Mouse (Mus musculus) layer of hippocampus, adult 11-12 months (tissue): ENCODE results near the gene Rpusd4.

Experiments
- DNase-seq: peaks from one replicate; pipeline ENCODE4 v3.0.0; 2022; ENCODE audit warnings: low spot score

Gene Rpusd4

DNA sequence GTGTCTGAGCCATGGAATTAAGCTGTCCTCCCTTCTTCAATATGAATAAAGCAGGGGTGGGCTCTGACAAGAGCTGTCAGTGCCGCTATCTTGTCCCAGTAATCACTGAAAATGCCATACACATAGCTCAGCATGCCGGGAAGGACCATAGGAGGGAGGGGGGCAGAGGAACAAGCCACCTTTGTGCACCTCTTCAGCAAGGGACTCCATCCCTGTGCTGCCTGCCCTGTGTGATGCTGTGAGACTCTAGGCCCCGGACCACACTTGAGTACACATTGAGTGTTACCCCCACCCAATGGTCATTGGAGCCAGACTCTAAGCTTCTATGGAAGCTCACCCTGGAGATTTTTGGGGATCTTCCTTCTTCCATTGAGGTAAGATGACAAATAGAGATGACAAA, 18.7 kb downstream of the Rpusd4 start:
- no peak for DNase-seq

DNA sequence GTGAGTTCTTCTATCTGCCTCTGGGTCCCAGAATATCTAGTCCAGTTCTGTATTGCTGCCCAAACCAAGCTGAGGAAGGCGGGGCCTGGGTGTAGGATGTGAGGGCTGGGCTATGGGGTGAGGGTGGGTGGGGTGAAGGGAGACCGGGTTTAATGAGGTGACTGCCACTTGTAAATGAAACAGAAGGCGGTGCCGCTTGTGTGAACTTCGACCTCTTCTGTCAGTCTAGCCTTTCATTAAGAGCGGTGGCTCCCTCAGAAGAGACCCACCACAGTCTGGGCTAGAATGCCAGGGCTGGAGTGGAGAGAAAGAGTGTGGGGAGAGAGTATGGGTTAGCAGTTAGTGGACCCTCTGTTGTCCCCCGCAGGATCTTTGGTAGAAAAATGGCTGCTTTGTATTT, 22.3 kb downstream of the Rpusd4 start:
- DNase-seq = no peak

DNA sequence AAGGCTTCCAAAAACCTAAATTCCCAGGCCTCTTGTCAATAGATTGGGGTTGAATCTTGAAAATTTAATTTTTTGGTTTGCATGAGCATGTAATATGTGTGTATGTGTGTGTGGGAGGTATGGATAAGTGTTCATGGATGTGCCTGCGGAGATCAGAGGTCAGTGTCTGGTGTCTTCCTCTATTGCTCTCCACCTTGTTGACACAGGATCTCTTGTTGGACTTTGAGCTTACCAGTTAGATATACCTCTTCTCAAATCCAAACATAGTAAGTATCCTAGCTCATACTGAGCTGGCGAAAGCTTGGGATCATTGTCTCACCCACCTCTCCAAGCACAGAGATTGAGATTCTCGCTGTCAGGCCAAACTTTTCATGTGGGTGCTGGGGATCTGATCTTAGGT, 22.8 kb downstream of the Rpusd4 start:
- DNase-seq = no peak

DNA sequence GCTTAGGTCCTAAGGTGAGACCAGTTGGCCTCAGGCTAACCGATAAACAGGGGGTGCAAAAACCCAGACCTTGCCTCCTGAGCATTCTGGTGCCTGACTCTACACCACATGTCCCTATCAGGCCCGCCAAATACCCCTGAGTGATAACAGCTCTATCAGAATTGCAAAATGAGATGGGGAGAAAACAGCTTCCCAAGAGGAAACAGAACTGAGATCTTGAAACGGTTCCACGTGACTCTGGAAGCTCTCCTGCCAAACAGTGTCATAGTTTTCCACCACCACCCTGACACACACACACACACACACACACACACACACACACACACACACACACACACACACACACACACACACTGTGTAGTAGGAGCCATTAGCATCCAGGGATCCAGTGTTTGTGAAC, 23.3 kb downstream of the Rpusd4 start:
- DNase-seq = no peak

DNA sequence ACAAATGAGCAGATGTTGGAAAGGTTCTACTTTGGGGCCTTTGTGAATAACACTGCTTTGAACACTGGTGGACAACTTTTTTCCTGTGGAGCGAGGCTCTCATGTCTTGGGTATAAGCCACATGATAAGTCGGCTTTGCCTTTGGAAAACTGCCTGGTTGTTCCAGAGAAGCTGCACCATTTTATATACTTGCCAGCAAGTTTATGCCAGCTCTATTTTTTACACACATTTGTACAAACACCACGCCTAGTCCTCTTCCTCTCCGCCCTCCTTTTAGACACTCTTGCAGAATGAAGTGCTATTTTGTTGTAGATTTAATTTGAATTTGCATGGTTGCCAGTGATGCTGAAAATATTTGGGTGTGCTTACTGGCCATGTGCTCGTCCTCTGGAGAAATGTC, 25.8 kb downstream of the Rpusd4 start:
- DNase-seq = no peak

DNA sequence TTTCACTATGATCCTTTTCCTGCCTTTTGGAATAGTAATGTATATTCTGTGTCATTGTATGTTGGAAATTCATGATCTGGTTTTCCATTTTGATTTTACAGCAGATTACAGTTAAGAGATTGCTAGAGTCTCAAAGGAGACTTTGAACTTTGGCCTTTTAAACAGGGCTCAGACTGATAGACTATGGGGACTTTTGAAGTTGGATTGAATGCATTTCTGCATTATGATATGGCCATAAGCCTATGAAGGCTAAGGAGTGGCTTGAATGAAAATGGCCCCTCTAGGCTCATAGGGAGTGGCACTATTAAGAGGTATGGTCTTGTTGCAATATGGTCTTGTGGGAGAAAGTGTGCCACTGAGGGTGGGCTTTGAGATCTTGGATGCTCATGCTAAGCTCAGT, 30.1 kb downstream of the Rpusd4 start:
- DNase-seq = no peak

DNA sequence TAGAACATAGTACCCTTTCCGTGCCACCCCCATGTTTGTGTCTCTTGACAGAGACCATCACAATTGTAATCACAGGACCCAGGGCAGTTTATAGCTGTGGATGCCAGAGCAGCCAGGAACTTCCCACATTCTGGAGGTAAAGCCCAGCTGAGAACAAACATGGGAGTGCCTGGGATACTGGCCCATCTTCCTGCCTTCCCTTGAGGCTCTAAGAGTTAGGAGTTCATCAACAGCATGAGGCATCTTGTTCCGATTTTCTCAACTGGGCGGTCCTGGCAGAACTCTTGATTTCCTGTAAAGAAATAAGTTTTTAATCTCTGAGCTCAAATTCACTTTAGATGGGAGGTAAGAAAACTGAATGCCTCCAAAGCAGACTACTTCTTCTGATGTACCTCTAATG, 34.5 kb downstream of the Rpusd4 start:
- DNase-seq = no peak

DNA sequence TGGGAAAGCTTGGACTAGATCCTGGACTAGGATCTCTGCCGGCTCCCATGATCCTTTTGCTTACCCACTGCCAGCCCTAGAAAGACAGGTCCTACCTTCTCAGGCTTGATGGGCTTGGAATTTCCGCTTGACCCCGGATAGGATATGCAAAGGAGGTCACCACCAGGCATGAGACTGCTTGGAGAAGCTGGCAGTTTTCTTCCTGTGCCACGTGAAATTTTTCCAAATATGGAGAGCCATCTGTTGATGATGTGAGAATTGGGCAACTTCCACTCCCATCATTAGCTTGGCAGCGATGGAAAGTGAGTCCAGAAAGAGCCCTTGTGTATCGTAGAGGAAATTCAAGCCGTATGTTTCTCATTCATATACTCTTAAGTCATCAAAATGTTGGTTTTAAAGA, 39.8 kb downstream of the Rpusd4 start:
- DNase-seq = peak; percentile 22

DNA sequence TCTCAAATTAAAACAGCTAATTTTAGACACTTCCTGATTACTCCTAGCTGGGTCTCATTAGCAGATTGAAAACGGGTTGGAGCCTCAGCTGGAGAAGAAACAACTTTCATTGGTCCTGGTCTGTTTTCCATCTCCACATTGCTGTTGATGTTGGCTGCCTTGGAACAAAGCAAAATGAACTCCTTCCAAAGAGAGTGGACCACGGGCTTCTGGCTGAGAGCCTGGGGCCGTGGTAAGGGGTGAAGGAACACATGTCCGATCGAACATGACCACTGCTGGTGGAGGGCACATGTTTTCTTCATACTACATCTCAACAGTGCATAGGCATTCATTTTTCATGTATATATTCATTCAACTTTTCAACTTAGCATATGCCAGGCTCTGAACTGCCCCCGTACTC, 42.7 kb downstream of the Rpusd4 start:
- no peak for DNase-seq

DNA sequence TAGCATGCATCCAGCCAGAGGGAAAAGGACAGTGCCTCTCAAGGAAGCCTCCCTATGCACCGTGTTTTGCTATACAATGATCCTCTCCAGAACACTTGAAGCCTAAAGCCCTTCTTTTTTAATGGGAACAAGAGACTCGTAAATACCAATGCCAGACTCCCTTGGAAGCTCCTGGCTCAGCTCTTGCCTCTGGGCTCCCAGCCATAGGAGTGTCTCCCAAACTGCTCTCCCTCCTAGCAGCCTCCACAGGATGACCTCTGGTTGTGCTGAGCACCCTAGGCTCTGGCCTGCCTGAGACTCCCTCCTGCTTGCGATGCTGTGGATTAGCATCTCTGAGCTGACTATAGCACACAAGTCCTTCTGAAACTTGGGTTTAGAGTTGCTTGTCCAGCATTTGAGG, 44.9 kb downstream of the Rpusd4 start:
- no peak for DNase-seq

DNA sequence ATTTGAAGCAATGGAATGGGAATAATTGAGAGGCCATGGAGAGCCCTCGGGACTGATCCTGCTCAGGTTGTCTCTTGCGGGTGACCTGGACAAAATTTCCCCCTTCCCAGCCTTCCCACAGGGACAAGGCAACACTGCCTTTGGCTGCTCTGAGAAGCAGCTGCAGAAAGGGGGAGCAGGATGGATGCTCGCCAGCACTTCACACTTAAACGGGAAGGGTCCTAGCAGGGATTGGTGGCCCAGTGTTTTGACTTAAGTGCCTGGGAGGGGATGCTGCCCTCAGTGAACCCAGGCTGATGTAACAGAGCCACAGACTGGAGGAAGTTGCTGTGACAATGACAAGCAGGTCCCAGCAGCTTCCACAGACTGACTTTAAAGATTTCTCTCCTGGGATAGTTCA, 45.9 kb downstream of the Rpusd4 start:
- DNase-seq = no peak

DNA sequence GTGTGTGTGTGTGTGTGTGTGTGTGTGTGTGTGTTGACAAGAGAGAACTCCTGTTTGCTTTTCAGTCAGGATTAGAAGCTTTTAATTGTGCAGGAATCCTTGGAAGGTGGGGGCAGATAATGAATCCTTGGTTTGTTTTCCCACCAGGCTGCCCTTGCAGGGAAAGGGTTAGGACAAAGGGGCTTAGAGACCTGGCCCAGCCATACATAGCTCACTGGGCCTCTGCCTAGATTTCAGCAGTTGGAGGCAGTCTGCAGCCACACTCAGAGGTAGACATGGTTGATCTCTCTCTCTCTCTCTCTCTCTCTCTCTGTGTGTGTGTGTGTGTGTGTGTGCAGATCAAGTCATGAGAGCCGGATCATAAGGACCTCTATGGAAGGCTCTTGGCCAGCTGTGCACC, 46.6 kb downstream of the Rpusd4 start:
- DNase-seq = no peak

DNA sequence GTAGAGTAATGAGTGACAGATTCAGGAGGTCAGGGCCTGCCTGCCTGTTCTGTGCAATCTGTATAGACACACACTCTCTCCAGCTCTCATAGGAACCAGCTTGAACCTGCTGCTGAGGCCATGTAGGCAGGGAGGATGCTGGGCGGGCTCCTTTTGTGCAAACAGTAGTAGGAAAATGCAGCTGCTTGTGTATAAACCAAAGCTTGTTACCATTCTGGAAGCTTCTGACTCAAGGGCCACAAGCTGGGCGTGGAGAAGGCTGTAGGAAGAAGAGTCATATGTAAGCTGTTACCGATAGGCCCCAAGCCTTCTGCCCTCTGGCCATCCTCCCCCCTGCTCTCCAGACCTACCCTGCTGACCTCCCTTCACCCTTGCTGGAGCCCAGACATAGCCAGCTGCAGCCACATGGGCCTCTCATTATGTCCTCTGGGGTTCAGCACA, 49.1 kb downstream of the Rpusd4 start:
- DNase-seq = no peak

DNA sequence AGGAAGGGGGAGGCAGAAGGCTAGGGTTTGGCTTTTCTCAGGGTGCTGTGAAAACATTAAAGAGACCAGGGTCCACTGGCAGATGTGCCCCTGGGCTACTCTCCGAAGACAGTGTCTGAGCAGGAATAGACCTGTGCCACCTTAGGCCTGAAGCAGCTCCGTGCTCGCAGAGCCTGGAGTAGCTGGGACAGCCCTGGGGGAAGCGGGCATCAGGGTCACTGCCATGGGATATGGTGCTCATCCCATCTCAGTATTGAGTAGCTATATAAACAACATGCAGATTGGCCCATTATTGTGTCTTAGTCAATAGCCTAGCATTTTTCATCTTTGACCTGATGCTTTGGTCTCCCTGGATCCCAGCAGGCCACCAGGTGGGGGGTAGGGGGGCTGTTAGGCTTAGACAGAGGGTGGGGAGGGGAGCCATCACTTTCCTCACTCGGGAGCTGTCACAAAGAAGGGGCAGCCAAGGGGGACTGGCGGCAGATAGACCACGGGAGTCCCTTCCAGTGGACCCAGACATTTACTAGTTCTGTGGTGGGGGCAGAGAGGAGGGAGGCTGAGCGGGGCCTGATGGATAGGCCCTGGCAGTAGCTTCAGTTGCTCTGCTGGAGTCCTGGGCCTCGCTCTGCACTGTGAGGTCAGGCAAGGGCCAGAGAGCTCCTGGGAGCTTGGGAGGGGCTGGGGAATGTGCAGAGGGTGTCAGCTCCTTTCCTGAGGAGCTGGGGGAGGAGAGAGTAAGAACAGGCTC, 49.7 kb downstream of the Rpusd4 start:
- DNase-seq = no peak

DNA sequence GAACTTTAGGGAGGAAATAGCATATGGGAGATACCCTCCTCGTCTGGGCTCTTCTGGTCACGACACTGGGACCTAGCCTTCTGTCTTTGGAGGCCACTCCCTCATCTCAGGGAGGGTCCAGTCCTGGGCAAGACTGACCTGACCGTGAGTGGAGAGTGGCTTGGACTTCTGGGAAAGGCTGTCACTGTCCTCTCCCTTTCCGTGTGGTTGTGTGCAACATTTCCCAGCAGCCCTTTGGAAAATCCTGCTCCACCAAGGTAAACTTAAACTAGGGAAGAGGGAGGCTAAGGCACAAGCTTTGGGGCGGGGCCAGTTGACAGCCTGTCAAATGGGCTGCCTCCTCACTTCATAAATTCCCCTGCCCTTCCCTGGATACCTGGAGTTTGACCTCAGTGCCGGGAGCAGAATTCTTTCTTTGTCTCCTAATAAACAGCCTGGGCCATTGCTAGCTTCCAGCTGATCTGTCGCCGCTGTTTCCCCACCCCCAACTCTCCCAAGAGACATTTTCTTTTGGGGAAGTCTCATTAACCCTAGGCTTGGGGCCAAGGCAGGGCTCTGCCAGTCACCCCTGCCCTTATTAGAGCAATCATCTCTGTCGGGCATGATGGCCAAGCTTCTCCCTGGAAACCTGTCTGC, 51.0 kb downstream of the Rpusd4 start:
- DNase-seq = no peak

DNA sequence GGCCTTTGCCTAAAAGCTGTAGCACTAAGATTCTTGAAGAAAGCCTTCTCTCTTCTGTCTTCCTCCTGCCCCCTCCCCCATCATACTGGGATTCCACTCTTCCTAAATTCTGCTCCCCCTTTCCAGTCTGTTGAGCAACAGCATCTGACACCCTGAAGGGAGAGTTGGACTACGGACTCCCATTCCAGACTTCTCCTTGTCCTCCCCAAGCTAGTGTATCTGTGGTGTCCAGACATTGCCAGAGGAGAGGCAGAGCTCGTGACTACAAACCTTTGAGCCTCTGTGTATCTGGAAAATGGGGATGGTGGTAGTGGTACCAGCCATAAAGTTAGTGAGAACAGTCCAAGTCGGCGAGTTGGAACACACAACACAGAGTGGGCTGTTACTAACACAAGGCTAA, 52.6 kb downstream of the Rpusd4 start:
- DNase-seq = no peak

DNA sequence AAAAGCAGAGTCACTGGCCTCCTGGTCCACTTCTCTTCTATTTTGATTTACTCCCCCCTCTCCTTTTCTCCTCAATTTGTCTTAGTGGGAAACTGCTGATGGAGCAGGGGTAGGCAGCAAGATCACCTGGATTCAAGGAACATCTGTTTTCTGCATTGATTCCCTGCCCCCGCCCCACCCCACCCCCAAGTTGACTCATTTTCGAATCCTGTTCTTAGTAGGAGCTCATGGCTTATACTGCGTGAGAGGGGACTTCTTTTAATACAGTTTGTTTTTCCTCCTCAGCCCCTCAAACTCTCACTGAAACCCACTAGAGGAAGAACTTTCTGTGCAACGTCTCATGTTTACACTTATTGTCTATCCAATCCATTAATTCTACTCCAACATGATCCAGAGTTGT, 56.3 kb downstream of the Rpusd4 start:
- no peak for DNase-seq

DNA sequence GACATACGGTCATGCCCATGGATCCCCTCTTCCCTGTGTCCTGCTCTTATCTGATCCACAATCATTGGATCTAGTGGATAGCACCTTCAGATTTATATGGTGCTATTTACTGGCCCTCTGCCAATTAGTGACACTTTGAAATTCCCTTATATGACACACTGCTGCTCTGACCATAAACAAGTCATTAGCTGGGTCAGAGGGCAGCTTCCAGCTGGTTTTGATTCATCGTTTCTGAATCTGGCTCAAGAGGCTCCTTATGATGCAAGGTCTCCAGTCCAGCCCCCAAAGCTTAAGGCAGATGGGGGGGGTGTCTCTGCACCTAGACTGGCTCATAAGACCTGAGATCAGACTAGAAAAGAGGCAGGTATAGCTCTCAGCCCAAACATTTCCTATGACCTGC, 56.9 kb downstream of the Rpusd4 start:
- no peak for DNase-seq

DNA sequence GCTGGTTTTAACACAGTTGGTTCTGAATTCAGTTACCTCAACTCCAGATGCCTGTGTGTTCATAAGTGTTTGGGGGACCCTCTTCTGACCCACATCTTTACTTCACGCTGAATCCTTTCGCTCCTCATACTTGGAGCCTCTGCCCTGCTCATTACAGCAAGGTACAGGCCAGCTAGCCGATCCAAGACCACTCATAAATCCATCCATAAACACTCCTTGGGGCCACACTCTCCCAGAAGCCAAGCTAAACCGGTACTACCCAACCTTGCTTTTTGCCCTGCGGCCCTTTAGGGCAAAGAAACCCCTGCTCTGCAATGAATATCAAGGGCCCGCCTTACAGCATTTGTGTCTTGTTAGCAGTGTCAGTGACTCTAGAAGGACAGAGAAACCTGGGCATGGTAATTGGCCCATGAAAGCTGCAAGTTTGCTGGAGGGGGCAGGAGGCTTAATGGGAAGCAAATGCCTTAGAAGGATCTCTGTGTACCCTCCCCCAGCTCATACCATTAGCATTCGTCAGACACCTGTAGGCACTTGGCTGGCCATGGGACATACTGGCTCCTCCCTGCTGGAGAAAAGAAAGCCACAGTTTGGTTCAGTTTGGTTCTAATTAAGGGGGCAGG, 59.1 kb downstream of the Rpusd4 start:
- DNase-seq = no peak
